Mouse (Mus musculus) stomach, postnatal 0 days (tissue): ENCODE measurements around the gene Taf1.

Experiments used
- CTCF ChIP-seq: IDR thresholded peaks from 2 replicates; pipeline ENCODE4 v1.5.1; 2016; ENCODE audit warnings: antibody characterized with exemption, low read depth, mild to moderate bottlenecking, moderate library complexity
- EP300 ChIP-seq: optimal IDR thresholded peaks from 2 replicates; pipeline ENCODE3; 2016; ENCODE audit warnings: antibody characterized with exemption

DNA sequence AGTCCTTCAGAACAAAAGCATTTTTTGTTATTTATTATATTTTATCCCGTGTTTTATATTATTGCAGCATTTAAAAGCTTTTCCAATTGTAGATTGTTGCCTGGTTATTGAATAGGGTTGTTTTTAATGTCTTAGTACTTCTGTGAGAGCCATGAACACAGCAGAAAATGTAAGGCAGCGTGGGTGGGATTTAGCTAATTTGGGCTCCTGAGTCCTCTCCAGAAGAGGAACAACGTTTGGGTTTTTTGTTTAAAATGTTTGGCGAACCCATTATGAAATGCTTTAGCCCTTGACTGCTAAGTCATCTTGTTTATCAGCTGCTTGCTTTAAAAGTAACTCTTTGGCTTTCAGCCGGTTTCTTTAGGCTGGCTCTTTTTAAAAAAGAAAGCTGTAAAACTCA is 109.6 kb downstream of the Taf1 start:
- TF ChIP-seq CTCF = no peak
- no peak for TF ChIP-seq EP300
